Mouse (Mus musculus): ENCODE results near the gene Pip4k2b.

GRCm38 (mm10) chr11:97723709-97724108 lies 20.8 kb downstream of the Pip4k2b start:
- no peak for TF ChIP-seq POLR2A (IDR thresholded peaks at IDR 0.05; ENCODE audit: borderline replicate concordance, extremely low read depth, insufficient read depth, insufficient read length, poor library complexity, severe bottlenecking)
- TF ChIP-seq CTCF (IDR thresholded peaks at IDR 0.05; ENCODE audit: borderline replicate concordance, extremely low read depth, insufficient read depth, insufficient read length) = no peak
